Mouse (Mus musculus): ENCODE results near the gene Fstl4. TPM values are rescaled to one million over a fixed set of nuclear protein-coding genes. Genes with fewer than 3 reads are reported as not detected.

Fstl4 gene
- polyA plus RNA-seq, 1 experiment from 2014 or later = 0.95 TPM

GRCm38 (mm10) chr11:52994688-52995087 is 230.3 kb downstream of the Fstl4 start:
- Histone ChIP-seq H3K4me2 (no peak overlapping the region), H3K4me3 (replicated peaks) (no peak overlapping the region), H3K27me3 (no peaks in the 10 kb centered on the region), H3K9ac (replicated peaks) (no peak overlapping the region), H3K4me1 (replicated peaks) (peaks cover 9% of the 10 kb centered on the region), H3K36me3 (no peaks in the 10 kb centered on the region), H3K27ac (no peak overlapping the region), H3K9me3 (no peaks in the 10 kb centered on the region)
- WGBS = 90% methylated on average over 5 of the region's 5 CpGs
- no peak for ATAC-seq (ENCODE audit: insufficient number of reproducible peaks, insufficient read depth, low FRiP score, low TSS enrichment, low read depth)

DNA sequence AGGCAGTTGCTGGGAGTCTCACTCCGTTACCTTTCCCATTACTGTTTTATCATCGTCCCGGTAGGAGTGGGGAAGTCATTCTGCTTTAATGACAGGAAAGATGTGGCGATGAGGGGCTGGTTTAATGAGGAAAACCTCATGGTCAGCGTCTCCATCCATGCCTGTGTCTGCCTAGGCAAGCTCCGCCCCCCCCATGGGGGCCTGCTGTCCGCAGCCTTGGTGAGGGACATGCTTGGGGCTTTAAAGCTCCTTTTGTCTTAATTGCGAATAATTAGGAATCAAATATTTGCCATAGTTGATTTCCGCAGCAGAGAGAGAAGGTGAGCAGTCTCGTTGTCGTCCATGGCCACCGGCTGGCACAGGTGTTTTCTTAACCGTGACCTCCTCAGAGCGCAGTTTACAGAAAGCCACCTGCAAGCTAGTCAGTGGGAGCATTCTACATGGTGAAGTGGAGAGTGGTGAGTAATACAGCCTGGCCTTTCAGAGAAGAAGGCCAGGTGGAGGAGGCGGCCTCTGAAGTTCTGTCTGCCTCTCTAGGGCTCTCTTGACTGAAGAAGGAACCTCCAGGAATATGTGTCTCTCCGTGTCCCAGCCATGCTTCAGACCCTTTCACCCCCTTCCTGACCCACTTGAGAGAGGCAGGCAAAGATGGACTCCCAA is 232.1 kb downstream of the Fstl4 start:
- Histone ChIP-seq H3K4me1 (replicated peaks) (peaks cover 9% of the 10 kb centered on the region), H3K27me3 (no peaks in the 10 kb centered on the region), H3K36me3 (no peaks in the 10 kb centered on the region), H3K9ac (replicated peaks) (no peak overlapping the region), H3K4me3 (replicated peaks) (no peak overlapping the region), H3K4me2 (no peak overlapping the region), H3K27ac (no peak overlapping the region), H3K9me3 (no peaks in the 10 kb centered on the region)
- 69% methylated on average over 16 of the region's 16 CpGs for WGBS
- ATAC-seq (ENCODE audit: insufficient number of reproducible peaks, insufficient read depth, low FRiP score, low TSS enrichment, low read depth) = no peak

DNA sequence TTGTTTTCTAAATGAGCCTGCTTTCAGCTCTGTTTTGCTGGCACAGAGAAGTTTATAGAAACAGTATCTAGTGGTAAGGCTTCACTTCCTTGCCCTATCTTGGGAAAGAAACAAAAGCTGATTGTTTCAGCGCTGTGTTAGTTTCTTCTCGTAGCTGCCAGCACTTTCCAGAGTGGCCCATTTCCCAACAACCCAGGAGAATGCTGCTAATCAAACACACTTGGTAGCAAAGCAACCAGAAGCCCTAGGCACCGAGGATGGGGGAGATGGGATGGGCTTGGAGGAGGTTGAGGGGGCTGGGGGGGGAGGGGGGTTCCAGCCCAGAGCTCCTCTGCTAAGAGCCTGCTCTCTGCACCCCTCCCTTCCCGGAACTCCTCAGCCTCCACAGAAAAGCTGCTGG is 233.0 kb downstream of the Fstl4 start:
- Histone ChIP-seq H3K27me3 (no peaks in the 10 kb centered on the region), H3K9ac (replicated peaks) (no peak overlapping the region), H3K9me3 (no peaks in the 10 kb centered on the region), H3K36me3 (no peaks in the 10 kb centered on the region), H3K4me1 (replicated peaks) (peaks cover 9% of the 10 kb centered on the region), H3K27ac (no peak overlapping the region), H3K4me3 (replicated peaks) (no peak overlapping the region), H3K4me2 (no peak overlapping the region)
- WGBS = 44% methylated on average over 4 of the region's 4 CpGs
- no peak for ATAC-seq (ENCODE audit: insufficient number of reproducible peaks, insufficient read depth, low FRiP score, low TSS enrichment, low read depth)

GRCm38 (mm10) chr11:53000226-53000625 is 235.8 kb downstream of the Fstl4 start:
- no peak for ATAC-seq (ENCODE audit: insufficient number of reproducible peaks, insufficient read depth, low FRiP score, low TSS enrichment, low read depth)
- WGBS = 88% methylated on average over 11 of the region's 11 CpGs

GRCm38 (mm10) chr11:53003361-53003760 is 238.9 kb downstream of the Fstl4 start:
- WGBS = 79% methylated on average over 7 of the region's 7 CpGs
- Histone ChIP-seq H3K36me3 (no peaks in the 10 kb centered on the region), H3K9ac (replicated peaks) (no peak overlapping the region), H3K4me1 (replicated peaks) (no peaks in the 10 kb centered on the region), H3K4me3 (replicated peaks) (no peak overlapping the region), H3K27ac (no peak overlapping the region), H3K4me2 (no peak overlapping the region), H3K27me3 (no peaks in the 10 kb centered on the region), H3K9me3 (no peaks in the 10 kb centered on the region)
- ATAC-seq (ENCODE audit: insufficient number of reproducible peaks, insufficient read depth, low FRiP score, low TSS enrichment, low read depth) = no peak

More at GRCm38 (mm10) chr11:53000226-53000625, 235.8 kb downstream of the Fstl4 start:
- Histone ChIP-seq H3K4me1 (replicated peaks) (peaks cover 9% of the 10 kb centered on the region), H3K27ac (no peak overlapping the region), H3K4me3 (replicated peaks) (no peak overlapping the region), H3K9me3 (no peaks in the 10 kb centered on the region), H3K9ac (replicated peaks) (no peak overlapping the region), H3K36me3 (no peaks in the 10 kb centered on the region), H3K4me2 (no peak overlapping the region), H3K27me3 (no peaks in the 10 kb centered on the region)

GRCm38 (mm10) chr11:53003811-53004210 is 239.4 kb downstream of the Fstl4 start:
- Histone ChIP-seq H3K4me1 (replicated peaks) (no peaks in the 10 kb centered on the region), H3K4me2 (no peak overlapping the region), H3K36me3 (no peaks in the 10 kb centered on the region), H3K27me3 (no peaks in the 10 kb centered on the region), H3K9me3 (no peaks in the 10 kb centered on the region), H3K9ac (replicated peaks) (no peak overlapping the region), H3K4me3 (replicated peaks) (no peak overlapping the region), H3K27ac (no peak overlapping the region)
- 88% methylated on average over 9 of the region's 9 CpGs for WGBS
- no peak for ATAC-seq (ENCODE audit: insufficient number of reproducible peaks, insufficient read depth, low FRiP score, low TSS enrichment, low read depth)

DNA sequence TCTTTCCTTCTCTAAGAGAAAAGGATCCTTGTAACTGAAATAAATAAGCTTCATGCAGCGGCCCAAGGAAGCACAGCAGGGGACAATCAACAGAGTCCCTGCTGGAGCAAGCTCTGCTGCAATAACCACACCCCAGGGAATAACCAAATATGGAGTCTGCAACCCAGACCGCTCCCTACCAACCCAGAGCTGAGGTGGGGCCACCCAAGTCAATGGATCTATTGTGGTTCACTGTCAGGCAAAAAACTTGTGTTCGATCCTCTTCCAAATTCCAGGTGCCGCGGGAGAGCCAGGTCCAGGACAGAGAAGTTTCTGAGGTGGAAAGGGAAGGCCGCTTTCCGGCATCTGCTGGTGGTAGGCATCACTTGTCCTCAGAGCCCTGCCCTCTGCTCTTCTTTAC is 245.2 kb downstream of the Fstl4 start:
- no peak overlapping the region for H3K4me2 ChIP-seq
- no peaks in the 10 kb centered on the region for H3K9me3 ChIP-seq
- no peaks in the 10 kb centered on the region for H3K36me3 ChIP-seq
- H3K27ac ChIP-seq = no peak overlapping the region
- no peaks in the 10 kb centered on the region for H3K27me3 ChIP-seq
- H3K9ac ChIP-seq (replicated peaks) = no peak overlapping the region
- no peak for ATAC-seq (ENCODE audit: insufficient number of reproducible peaks, insufficient read depth, low FRiP score, low TSS enrichment, low read depth)
- no peak overlapping the region for H3K4me3 ChIP-seq (replicated peaks)
- WGBS = 70% methylated on average over 7 of the region's 7 CpGs
- H3K4me1 ChIP-seq (replicated peaks) = peaks cover 9% of the 10 kb centered on the region

GRCm38 (mm10) chr11:53011996-53012505 is 247.6 kb downstream of the Fstl4 start:
- no peak overlapping the region for H3K4me2 ChIP-seq
- WGBS = 78% methylated on average over 6 of the region's 6 CpGs
- H3K27ac ChIP-seq = no peak overlapping the region
- no peaks in the 10 kb centered on the region for H3K27me3 ChIP-seq
- H3K4me1 ChIP-seq (replicated peaks) = peaks cover 9% of the 10 kb centered on the region
- H3K9me3 ChIP-seq = no peaks in the 10 kb centered on the region
- no peak for ATAC-seq (ENCODE audit: insufficient number of reproducible peaks, insufficient read depth, low FRiP score, low TSS enrichment, low read depth)
- no peak overlapping the region for H3K4me3 ChIP-seq (replicated peaks)
- no peak overlapping the region for H3K9ac ChIP-seq (replicated peaks)
- H3K36me3 ChIP-seq = no peaks in the 10 kb centered on the region

DNA sequence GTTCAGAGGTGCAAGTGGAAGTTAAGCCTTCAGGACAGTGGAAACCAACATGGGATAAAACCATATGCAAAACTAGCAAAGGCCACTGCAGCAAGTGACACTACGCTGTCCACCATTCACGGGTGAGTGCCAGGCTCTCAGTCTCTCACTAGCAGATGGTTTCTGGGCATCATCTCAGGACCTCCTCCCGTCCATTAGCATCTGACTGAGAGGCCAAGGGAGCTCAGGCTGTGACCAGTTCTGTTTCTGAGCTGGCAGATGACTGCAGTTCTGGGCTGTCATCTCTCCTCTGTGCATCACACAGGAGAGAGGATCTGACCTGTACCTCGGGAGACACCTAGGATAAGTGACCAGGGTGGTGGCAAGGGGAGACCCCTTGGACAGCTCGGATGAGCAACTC is 249.5 kb downstream of the Fstl4 start:
- Histone ChIP-seq H3K9ac (replicated peaks) (no peak overlapping the region), H3K9me3 (no peaks in the 10 kb centered on the region), H3K36me3 (no peaks in the 10 kb centered on the region), H3K27ac (no peak overlapping the region), H3K27me3 (no peaks in the 10 kb centered on the region; the same call in 1 of the 2 replicates), H3K4me3 (replicated peaks) (no peak overlapping the region), H3K4me1 (replicated peaks) (peaks cover 12% of the 10 kb centered on the region), H3K4me2 (no peak overlapping the region)
- 82% methylated on average over 5 of the region's 5 CpGs for WGBS
- no peak for ATAC-seq (ENCODE audit: insufficient number of reproducible peaks, insufficient read depth, low FRiP score, low TSS enrichment, low read depth)

DNA sequence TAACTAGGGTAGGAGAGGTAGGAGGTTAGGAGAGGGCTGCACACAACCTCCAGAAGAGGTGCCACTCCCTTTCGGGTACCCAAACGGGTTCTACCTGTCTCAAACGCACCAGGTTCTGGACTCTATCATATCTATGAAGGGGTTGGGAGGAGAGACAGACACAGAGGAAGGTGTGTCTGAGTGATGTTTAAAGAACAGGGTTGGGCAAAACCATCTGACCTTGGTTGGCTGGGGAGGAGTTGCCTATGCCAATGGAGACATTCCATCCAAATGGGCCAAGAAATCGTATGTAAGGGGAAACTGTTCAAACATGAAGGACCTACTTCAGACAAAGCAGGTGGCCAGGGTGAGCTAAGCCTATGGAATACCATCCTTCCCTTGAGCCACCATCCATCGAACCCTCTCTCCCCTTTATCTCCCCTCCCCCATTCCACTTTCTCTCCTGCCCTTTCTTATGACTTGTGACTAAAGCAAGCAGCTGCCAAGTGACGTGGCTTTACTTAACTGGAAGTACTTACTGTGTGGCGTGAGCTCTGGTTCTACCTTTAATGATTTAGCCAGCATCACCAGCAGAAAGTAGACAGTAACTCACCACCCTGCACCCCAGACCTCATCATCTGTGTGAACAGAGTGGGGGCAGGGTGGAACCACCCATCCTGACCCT is 252.1 kb downstream of the Fstl4 start:
- Histone ChIP-seq H3K4me3 (replicated peaks) (no peak overlapping the region), H3K4me2 (no peak overlapping the region), H3K36me3 (no peaks in the 10 kb centered on the region), H3K9ac (replicated peaks) (no peak overlapping the region), H3K9me3 (no peaks in the 10 kb centered on the region), H3K4me1 (replicated peaks) (peaks cover 5% of the 10 kb centered on the region; the same call in 1 of the 2 replicates), H3K27me3 (no peaks in the 10 kb centered on the region; the same call in 1 of the 2 replicates), H3K27ac (no peak overlapping the region)
- no peak for ATAC-seq (ENCODE audit: insufficient number of reproducible peaks, insufficient read depth, low FRiP score, low TSS enrichment, low read depth)
- 74% methylated on average over 7 of the region's 7 CpGs for WGBS

DNA sequence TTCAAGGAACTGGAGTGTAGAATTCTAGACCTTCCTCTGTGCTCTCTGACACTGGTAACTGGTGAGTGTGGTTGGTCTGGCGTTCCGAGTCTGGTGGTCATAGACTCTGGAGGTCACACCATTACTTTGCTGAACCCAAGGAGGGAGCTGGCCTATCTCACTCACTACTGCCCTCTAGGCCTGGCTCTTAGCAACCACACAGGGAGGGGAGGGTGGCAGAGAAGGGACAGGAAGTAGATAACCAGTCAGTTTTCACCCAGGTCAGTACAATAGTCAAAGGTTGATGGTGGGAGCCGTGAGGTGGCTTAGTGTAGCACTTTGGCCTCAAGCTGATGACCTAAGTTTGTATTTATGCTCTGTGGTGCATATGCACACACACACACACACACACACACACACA is 255.1 kb downstream of the Fstl4 start:
- no peaks in the 10 kb centered on the region; the same call in 1 of the 2 replicates for H3K27me3 ChIP-seq
- no peak overlapping the region for H3K27ac ChIP-seq
- no peak overlapping the region for H3K4me3 ChIP-seq (replicated peaks)
- H3K9me3 ChIP-seq = no peaks in the 10 kb centered on the region
- ATAC-seq (ENCODE audit: insufficient number of reproducible peaks, insufficient read depth, low FRiP score, low TSS enrichment, low read depth) = no peak
- H3K36me3 ChIP-seq = no peaks in the 10 kb centered on the region
- peaks cover 5% of the 10 kb centered on the region; the same call in 1 of the 2 replicates for H3K4me1 ChIP-seq (replicated peaks)
- WGBS = 86% methylated on average over 3 of the region's 3 CpGs
- H3K4me2 ChIP-seq = no peak overlapping the region
- no peak overlapping the region for H3K9ac ChIP-seq (replicated peaks)

Measured in limb, embryonic 12.5 days (tissue).